Mouse (Mus musculus): ENCODE data around the gene Selenop. TPM values are rescaled to one million over a fixed set of nuclear protein-coding genes. Genes with fewer than 3 reads are reported as not detected.
"Not testable (repeated sequence)": the region's sequence is repeated elsewhere in the genome, so short reads cannot be mapped to it uniquely, and the experiment has no call there.

Gene Selenop
- 148 and 183 TPM in 2 replicates for polyA plus RNA-seq (2015; fragmentation: Nextera tagmentation; extraction: Ambion mirVana)

DNA sequence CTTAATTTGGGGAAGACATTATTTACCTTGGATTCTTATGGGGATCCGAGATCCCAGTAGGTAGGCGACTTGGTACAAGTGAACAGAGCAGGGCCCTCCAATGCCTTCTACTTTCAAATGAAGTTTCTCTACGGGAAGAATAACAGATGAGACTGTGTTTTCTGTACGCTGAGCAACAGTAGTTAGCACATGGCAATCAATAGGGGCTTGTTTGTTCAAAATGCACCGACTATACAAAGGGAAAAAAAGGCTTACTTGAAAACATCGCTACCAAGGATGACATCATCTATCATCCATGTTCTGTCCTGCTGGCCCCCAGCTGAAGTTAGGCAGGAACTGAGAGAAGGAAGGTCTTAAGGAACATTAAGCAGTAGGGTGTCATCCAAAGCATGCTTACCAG, at the start of gene Selenop:
TSS of gene Selenop (plus strand) at position 301 of the 400 bp plus-strand sequence.
- 84% methylated on average over 6 of the region's 6 CpGs for WGBS
- no peak for ATAC-seq (ENCODE audit: low read depth)
- Histone ChIP-seq H3K27me3 (ENCODE audit: control insufficient read depth, insufficient read depth, low read depth, low read length) (no peaks in the 10 kb centered on the region), H3K4me3 (ENCODE audit: low read length) (no peak within 1 kb of the TSS), H3K9me3 (ENCODE audit: control insufficient read depth, low read length) (no peaks in the 10 kb centered on the region), H3K4me2 (ENCODE audit: low read depth, low read length) (no peak within 1 kb of the TSS), H3K9ac (ENCODE audit: low read length) (no peak within 1 kb of the TSS), H3K36me3 (ENCODE audit: control insufficient read depth, insufficient read depth, low read length) (no peaks in the 10 kb centered on the region), H3K27ac (ENCODE audit: low read length) (no peak within 1 kb of the TSS), H3K4me1 (replicated peaks; ENCODE audit: control insufficient read depth, insufficient read depth, low read length) (peaks cover 13% of the 10 kb centered on the region)

DNA sequence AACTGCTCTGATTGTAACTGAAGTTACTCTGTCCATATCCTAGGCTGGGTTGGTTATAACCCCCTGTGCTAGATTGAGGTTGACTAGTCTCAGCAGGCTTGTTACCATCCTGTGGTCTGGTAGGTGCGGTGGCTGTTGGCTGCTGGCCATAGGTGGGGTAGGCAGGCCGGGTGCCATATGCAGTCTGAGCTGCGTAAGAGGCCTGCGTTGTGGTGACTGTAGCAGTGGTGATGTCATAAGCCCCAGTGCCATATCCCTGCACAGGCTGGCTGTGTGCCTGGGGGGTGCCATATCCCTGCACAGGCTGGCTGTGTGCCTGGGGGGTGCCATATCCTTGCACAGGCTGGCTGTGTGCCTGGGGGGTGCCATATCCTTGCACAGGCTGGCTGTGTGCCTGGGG, 49.7 kb upstream of the Selenop start:
- not testable (repeated sequence) for H3K4me3 ChIP-seq (ENCODE audit: low read length); ATAC-seq (ENCODE audit: low read depth); H3K9me3 ChIP-seq (ENCODE audit: control insufficient read depth, low read length); H3K4me1 ChIP-seq (replicated peaks; ENCODE audit: control insufficient read depth, insufficient read depth, low read length); H3K9ac ChIP-seq (ENCODE audit: low read length); H3K36me3 ChIP-seq (ENCODE audit: control insufficient read depth, insufficient read depth, low read length); H3K27me3 ChIP-seq (ENCODE audit: control insufficient read depth, insufficient read depth, low read depth, low read length); H3K4me2 ChIP-seq (ENCODE audit: low read depth, low read length); H3K27ac ChIP-seq (ENCODE audit: low read length)
- WGBS, result 91% methylated on average over 4 of the region's 4 CpGs

DNA sequence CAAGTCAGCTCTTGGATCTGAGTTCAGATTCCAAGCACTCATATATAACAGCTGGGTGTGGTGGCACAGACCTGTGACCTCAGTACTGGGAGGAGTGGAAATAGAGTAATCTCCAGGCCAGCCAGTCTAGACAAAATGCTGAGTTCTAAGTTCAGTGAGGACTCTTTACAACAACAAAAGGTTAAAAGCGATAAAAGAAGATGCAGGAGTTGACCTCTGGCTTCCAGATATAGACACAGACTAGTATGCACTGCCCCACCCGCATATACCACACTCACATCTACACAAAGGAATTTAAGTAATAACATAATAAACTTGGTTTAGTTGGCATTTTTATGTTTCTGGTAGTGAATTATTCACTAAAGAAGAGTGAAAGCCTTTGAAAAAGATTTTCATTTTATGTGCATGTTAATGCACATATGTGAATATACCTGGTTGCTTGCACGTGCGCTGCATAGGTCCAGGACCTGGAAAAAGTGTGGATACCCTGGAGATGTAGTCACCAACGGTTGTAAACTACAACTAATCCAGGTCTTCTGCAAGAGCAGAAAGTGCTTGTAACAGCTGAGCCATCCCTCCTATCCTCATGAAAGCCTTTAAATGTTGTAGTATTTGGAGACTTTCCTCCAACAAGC, 45.4 kb upstream of the Selenop start:
- Histone ChIP-seq H3K4me2 (ENCODE audit: low read depth, low read length) (no peak overlapping the region), H3K9me3 (ENCODE audit: control insufficient read depth, low read length) (no peaks in the 10 kb centered on the region), H3K27me3 (ENCODE audit: control insufficient read depth, insufficient read depth, low read depth, low read length) (no peaks in the 10 kb centered on the region), H3K4me3 (ENCODE audit: low read length) (no peak overlapping the region), H3K9ac (ENCODE audit: low read length) (no peak overlapping the region), H3K4me1 (replicated peaks; ENCODE audit: control insufficient read depth, insufficient read depth, low read length) (no peaks in the 10 kb centered on the region), H3K27ac (ENCODE audit: low read length) (no peak overlapping the region), H3K36me3 (ENCODE audit: control insufficient read depth, insufficient read depth, low read length) (no peaks in the 10 kb centered on the region)
- WGBS, result 82% methylated on average over 5 of the region's 5 CpGs
- ATAC-seq (ENCODE audit: low read depth), result no peak

DNA sequence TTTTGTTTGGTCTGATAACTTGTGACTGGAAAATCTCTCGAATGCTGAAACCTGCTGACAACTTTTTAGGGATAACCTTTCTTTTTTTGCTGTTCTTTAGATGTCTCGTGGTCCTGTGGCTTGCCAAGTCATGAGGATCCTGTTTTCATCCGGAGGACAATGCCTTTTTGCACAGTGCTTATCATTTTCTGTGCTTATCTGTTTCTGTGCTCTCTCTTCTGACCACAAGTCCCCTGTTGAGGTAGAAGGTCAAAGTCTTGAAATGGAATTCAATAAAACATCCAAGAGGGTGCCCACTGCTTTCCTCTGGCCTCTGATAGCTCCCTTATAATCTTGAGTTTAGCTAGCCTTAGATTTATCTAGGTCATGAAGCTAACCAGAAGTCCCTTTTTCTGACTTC, 41.8 kb upstream of the Selenop start:
- Histone ChIP-seq H3K4me1 (replicated peaks; ENCODE audit: control insufficient read depth, insufficient read depth, low read length) (peaks cover 3% of the 10 kb centered on the region), H3K36me3 (ENCODE audit: control insufficient read depth, insufficient read depth, low read length) (no peaks in the 10 kb centered on the region), H3K9ac (ENCODE audit: low read length) (no peak overlapping the region), H3K4me3 (ENCODE audit: low read length) (no peak overlapping the region), H3K27ac (ENCODE audit: low read length) (no peak overlapping the region), H3K27me3 (ENCODE audit: control insufficient read depth, insufficient read depth, low read depth, low read length) (no peaks in the 10 kb centered on the region), H3K9me3 (ENCODE audit: control insufficient read depth, low read length) (no peaks in the 10 kb centered on the region), H3K4me2 (ENCODE audit: low read depth, low read length) (no peak overlapping the region)
- no peak for ATAC-seq (ENCODE audit: low read depth)
- WGBS, result 71% methylated on average over 3 of the region's 3 CpGs

DNA sequence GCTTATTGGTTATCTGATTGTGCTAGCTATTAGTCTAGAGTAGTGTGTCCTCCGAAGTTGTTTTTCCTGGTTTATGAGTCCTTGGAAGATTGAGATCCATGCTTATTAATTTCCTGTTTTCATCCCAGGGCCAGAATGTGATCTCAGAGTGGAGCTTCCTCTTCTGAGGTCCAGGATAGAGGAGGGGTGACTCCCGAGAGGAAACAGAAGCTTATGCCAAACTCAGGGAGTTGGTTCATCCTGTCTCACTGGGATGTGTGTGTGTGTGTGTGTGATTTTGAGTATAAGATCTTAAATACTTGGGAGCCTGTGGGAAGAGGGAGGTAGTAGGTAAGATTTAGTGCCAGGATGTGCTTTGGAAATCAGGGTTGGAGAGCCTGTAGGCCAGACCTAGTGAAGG, 40.2 kb upstream of the Selenop start:
- H3K27me3 ChIP-seq (ENCODE audit: control insufficient read depth, insufficient read depth, low read depth, low read length), result no peaks in the 10 kb centered on the region
- ATAC-seq (ENCODE audit: low read depth), result peak; percentile 67; the same call in 1 of the 2 replicates
- no peaks in the 10 kb centered on the region for H3K9me3 ChIP-seq (ENCODE audit: control insufficient read depth, low read length)
- 40% methylated on average over 2 of the region's 2 CpGs for whole genome bisulfite sequencing
- no peak overlapping the region for H3K4me3 ChIP-seq (ENCODE audit: low read length)
- H3K27ac ChIP-seq (ENCODE audit: low read length), result no peak overlapping the region
- H3K36me3 ChIP-seq (ENCODE audit: control insufficient read depth, insufficient read depth, low read length), result no peaks in the 10 kb centered on the region
- peaks cover 3% of the 10 kb centered on the region for H3K4me1 ChIP-seq (replicated peaks; ENCODE audit: control insufficient read depth, insufficient read depth, low read length)
- no peak overlapping the region for H3K9ac ChIP-seq (ENCODE audit: low read length)
- no peak overlapping the region for H3K4me2 ChIP-seq (ENCODE audit: low read depth, low read length)

DNA sequence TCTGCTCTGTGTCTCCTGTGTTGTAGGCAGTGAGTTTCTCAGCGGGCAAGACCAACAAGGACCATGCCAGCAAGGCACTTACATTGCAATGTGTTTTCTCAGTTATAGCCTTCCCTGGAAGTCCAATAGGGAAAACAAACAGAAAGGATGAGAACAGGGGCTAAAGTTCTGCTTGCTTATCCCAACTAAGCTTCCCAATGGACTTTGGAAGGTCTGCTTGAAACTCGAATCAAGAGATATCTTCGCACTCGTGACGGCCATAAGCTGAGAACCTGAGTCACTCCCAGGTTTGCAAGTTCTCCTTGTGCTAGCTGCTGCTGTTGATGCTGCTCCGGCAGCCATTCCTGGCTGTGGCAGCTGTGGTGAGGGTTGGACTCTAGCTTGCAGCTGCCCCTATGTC, 39.4 kb upstream of the Selenop start:
- ATAC-seq (ENCODE audit: low read depth), result no peak
- Histone ChIP-seq H3K27ac (ENCODE audit: low read length) (no peak overlapping the region), H3K9me3 (ENCODE audit: control insufficient read depth, low read length) (no peaks in the 10 kb centered on the region), H3K9ac (ENCODE audit: low read length) (no peak overlapping the region), H3K4me3 (ENCODE audit: low read length) (no peak overlapping the region), H3K4me1 (replicated peaks; ENCODE audit: control insufficient read depth, insufficient read depth, low read length) (peaks cover 3% of the 10 kb centered on the region), H3K27me3 (ENCODE audit: control insufficient read depth, insufficient read depth, low read depth, low read length) (no peaks in the 10 kb centered on the region), H3K4me2 (ENCODE audit: low read depth, low read length) (no peak overlapping the region), H3K36me3 (ENCODE audit: control insufficient read depth, insufficient read depth, low read length) (no peaks in the 10 kb centered on the region)
- WGBS, result 90% methylated on average over 6 of the region's 6 CpGs

DNA sequence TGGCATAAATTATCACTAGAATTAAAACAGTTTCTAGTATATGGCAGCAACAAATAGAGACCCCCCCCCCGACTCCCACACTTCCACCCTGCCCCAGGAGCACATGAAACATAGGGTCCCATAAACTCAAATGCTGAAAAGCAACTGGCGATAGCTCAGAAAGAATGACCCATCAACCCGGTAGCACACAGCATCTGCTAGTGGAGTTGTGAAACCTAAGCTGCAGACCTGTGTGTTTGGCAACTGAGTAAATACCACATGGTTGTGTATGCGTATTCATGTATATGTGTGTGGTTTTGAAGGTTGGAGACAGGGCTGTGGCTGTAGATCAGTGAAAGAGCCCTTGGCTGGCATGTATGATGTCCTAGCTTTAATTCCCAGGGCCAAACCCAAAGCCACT, 37.3 kb upstream of the Selenop start:
- WGBS, result 85% methylated on average over 4 of the region's 4 CpGs
- Histone ChIP-seq H3K36me3 (ENCODE audit: control insufficient read depth, insufficient read depth, low read length) (no peaks in the 10 kb centered on the region), H3K9ac (ENCODE audit: low read length) (no peak overlapping the region), H3K4me3 (ENCODE audit: low read length) (no peak overlapping the region), H3K27me3 (ENCODE audit: control insufficient read depth, insufficient read depth, low read depth, low read length) (no peaks in the 10 kb centered on the region), H3K4me1 (replicated peaks; ENCODE audit: control insufficient read depth, insufficient read depth, low read length) (peaks cover 3% of the 10 kb centered on the region), H3K4me2 (ENCODE audit: low read depth, low read length) (no peak overlapping the region), H3K27ac (ENCODE audit: low read length) (no peak overlapping the region), H3K9me3 (ENCODE audit: control insufficient read depth, low read length) (no peaks in the 10 kb centered on the region)
- no peak for ATAC-seq (ENCODE audit: low read depth)

DNA sequence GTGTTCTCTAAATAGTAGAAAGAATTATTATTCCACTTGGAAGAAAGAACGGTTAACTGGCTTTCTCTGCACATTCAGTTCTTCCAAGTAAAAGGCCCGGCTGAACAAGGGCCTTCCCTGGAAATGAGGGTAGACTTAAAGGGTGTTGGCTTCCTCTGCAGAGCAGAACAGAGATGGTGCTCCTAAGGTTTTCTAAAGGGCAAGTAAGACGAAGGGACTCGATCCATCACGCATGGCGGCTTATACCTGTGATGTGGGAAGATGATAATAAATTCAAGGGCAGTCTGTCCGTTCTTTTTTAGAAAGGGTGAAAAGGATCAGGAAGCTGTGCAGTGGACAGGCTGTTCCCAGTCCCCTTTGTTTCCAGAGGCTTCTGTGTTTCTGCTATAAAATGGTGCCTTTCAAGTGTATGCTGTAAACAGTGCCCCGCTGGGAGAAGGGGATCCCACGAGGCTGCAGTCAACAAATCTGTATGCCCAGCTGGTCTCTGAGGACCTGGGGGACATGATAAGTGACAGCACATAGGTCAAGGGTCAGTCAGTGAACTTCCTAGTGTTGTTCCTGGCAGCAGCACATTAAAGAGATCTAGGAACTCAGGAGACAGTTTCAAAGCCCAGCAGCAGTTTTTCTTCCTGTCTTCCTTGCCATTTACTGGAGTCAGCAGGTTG, 36.0 kb upstream of the Selenop start:
- Histone ChIP-seq H3K27me3 (ENCODE audit: control insufficient read depth, insufficient read depth, low read depth, low read length) (no peaks in the 10 kb centered on the region), H3K4me1 (replicated peaks; ENCODE audit: control insufficient read depth, insufficient read depth, low read length) (peaks cover 3% of the 10 kb centered on the region), H3K4me2 (ENCODE audit: low read depth, low read length) (no peak overlapping the region), H3K9me3 (ENCODE audit: control insufficient read depth, low read length) (no peaks in the 10 kb centered on the region), H3K36me3 (ENCODE audit: control insufficient read depth, insufficient read depth, low read length) (no peaks in the 10 kb centered on the region), H3K4me3 (ENCODE audit: low read length) (no peak overlapping the region), H3K9ac (ENCODE audit: low read length) (no peak overlapping the region), H3K27ac (ENCODE audit: low read length) (no peak overlapping the region)
- peak; percentile 59 for ATAC-seq (ENCODE audit: low read depth)
- 46% methylated on average over 9 of the region's 9 CpGs for WGBS

DNA sequence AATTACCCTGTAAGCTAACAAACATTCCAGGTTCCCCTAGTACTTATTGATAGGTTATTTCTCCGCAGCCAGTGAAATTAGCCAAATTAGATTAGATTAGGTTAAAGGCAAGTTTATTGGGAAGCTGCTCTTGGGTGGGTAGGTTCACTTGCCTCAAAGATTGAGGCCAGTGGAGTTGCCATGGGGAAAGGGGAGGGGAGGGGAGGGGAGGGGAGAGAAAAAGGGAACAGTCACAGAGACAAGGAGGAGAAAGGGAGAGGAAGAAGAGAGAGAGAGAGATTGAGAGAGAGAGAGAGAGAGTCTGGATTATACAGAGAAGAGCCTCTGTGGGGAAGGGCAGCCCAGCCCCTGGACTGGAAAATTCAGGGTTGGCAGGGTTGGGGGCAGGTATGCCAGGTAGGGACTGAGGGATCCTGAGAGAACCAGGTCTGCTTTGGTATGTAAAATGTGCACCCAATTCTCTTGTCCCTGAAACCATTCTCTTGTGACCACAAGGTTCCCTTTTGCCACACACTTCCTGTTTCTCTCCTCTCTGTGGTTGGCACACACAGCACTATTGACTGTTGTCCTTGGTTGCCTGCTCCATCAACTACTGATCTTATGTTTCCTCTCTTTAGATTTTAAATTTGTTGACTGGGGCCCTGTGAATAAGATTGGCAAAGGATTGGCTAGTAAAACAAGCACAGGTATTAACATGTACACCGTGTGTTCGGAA, 34.4 kb upstream of the Selenop start:
- H3K9ac ChIP-seq (ENCODE audit: low read length), result no peak overlapping the region
- H3K4me3 ChIP-seq (ENCODE audit: low read length), result no peak overlapping the region
- H3K36me3 ChIP-seq (ENCODE audit: control insufficient read depth, insufficient read depth, low read length), result no peaks in the 10 kb centered on the region
- 87% methylated on average over 3 of the region's 3 CpGs for WGBS
- peaks cover 3% of the 10 kb centered on the region for H3K4me1 ChIP-seq (replicated peaks; ENCODE audit: control insufficient read depth, insufficient read depth, low read length)
- no peaks in the 10 kb centered on the region for H3K9me3 ChIP-seq (ENCODE audit: control insufficient read depth, low read length)
- no peaks in the 10 kb centered on the region for H3K27me3 ChIP-seq (ENCODE audit: control insufficient read depth, insufficient read depth, low read depth, low read length)
- ATAC-seq (ENCODE audit: low read depth), result no peak
- H3K4me2 ChIP-seq (ENCODE audit: low read depth, low read length), result no peak overlapping the region
- no peak overlapping the region for H3K27ac ChIP-seq (ENCODE audit: low read length)
